Mouse (Mus musculus): ENCODE measurements around the gene Papolg. TPM values are rescaled to one million over a fixed set of nuclear protein-coding genes. Genes with fewer than 3 reads are reported as not detected.
"Not testable (repeated sequence)": the region's sequence is repeated elsewhere in the genome, so short reads cannot be mapped to it uniquely, and the experiment has no call there.

The Papolg gene
- total and polyA plus RNA-seq, 3 experiments, result 13.3 to 23.0 (median 15.3) TPM

GRCm38 (mm10) chr11:23928146-23928545 lies 33.1 kb upstream of the Papolg start:
- peak overlapping the region; percentile 22 for H3K4me2 ChIP-seq (ENCODE audit: insufficient read depth, low read depth, poor library complexity, severe bottlenecking)
- H3K27me3 ChIP-seq (replicated peaks); H3K79me2 ChIP-seq (replicated peaks; ENCODE audit: control insufficient read depth, extremely low read depth, insufficient read depth, poor library complexity, severe bottlenecking); DNase-seq (ENCODE audit: extremely low read depth); H3K9ac ChIP-seq (ENCODE audit: insufficient read depth, low read depth); H3K9me3 ChIP-seq (replicated peaks; ENCODE audit: low read length); in situ Hi-C loops (cut with MboI; ENCODE audit: low pct_ligation_motif_present, low pct_unique_long_range_greater_than_20kb, low sequenced_read_pairs); dilution Hi-C loops (cut with MboI; ENCODE audit: extremely low pct_ligation_motif_present, extremely low pct_unique_long_range_greater_than_20kb, low sequenced_read_pairs); H3K27ac ChIP-seq (ENCODE audit: insufficient read depth, low read depth); H3K4me3 ChIP-seq (replicated peaks in 1 of 3; ENCODE audit: low read depth in 2 of 3, low read length in 2 of 3, poor library complexity in 1 of 3); H3K36me3 ChIP-seq (replicated peaks in 1 of 2; ENCODE audit: control insufficient read depth in 1 of 2, insufficient read depth in 1 of 2, low read length in 1 of 2); H3K4me1 ChIP-seq (ENCODE audit: control insufficient read depth in 1 of 2, insufficient read depth in 2 of 2): not testable (repeated sequence)
- 0 out of 2 replicates have a peak, but pooled peaks have one; percentile 8 for TF ChIP-seq CHD2 (IDR thresholded peaks at IDR 0.05; ENCODE audit: low read length)

- in situ Hi-C loops (cut with MboI; ENCODE audit: low pct_ligation_motif_present, low pct_unique_long_range_greater_than_20kb, low sequenced_read_pairs), result no loop called here
These were observed 32.6 kb upstream of the Papolg start for GRCm38 (mm10) chr11:23927643-23928042.

GRCm38 (mm10) chr11:23913824-23914223 lies 18.8 kb upstream of the Papolg start:
- DNase-seq (ENCODE audit: extremely low read depth); H3K79me2 ChIP-seq (replicated peaks; ENCODE audit: control insufficient read depth, extremely low read depth, insufficient read depth, poor library complexity, severe bottlenecking); H3K36me3 ChIP-seq (replicated peaks in 1 of 2; ENCODE audit: control insufficient read depth in 1 of 2, insufficient read depth in 1 of 2, low read length in 1 of 2); dilution Hi-C loops (cut with MboI; ENCODE audit: extremely low pct_ligation_motif_present, extremely low pct_unique_long_range_greater_than_20kb, low sequenced_read_pairs); H3K9ac ChIP-seq (ENCODE audit: insufficient read depth, low read depth); H3K9me3 ChIP-seq (replicated peaks; ENCODE audit: low read length); H3K27ac ChIP-seq (ENCODE audit: insufficient read depth, low read depth); H3K4me3 ChIP-seq (replicated peaks in 1 of 3; ENCODE audit: low read depth in 2 of 3, low read length in 2 of 3, poor library complexity in 1 of 3); in situ Hi-C loops (cut with MboI; ENCODE audit: low pct_ligation_motif_present, low pct_unique_long_range_greater_than_20kb, low sequenced_read_pairs); H3K4me1 ChIP-seq (ENCODE audit: control insufficient read depth in 1 of 2, insufficient read depth in 2 of 2); H3K27me3 ChIP-seq (replicated peaks): not testable (repeated sequence)
- 0 out of 2 replicates have a peak, but pooled peaks have one; percentile 34 for TF ChIP-seq JUN (IDR thresholded peaks at IDR 0.05; ENCODE audit: insufficient read depth, low read depth, low read length)
- peak; percentile 70; the same call in 1 of the 2 replicates for TF ChIP-seq MEF2A (IDR thresholded peaks at IDR 0.05; ENCODE audit: borderline replicate concordance, low read depth, low read length)
- H3K4me2 ChIP-seq (ENCODE audit: insufficient read depth, low read depth, poor library complexity, severe bottlenecking), result peak overlapping the region; percentile 9; the same call in 1 of the 2 replicates

More at GRCm38 (mm10) chr11:23927643-23928042, 32.6 kb upstream of the Papolg start:
- Histone ChIP-seq H3K9ac (ENCODE audit: insufficient read depth, low read depth) (no peak overlapping the region), H3K4me3 (replicated peaks in 1 of 3; ENCODE audit: low read depth in 2 of 3, low read length in 2 of 3, poor library complexity in 1 of 3) (no peak overlapping the region), H3K27me3 (replicated peaks) (no peaks in the 10 kb centered on the region), H3K36me3 (replicated peaks in 1 of 2; ENCODE audit: control insufficient read depth in 1 of 2, insufficient read depth in 1 of 2, low read length in 1 of 2) (no peaks in the 10 kb centered on the region), H3K4me2 (ENCODE audit: insufficient read depth, low read depth, poor library complexity, severe bottlenecking) (peak overlapping the region; percentile 22; the same call in 1 of the 2 replicates), H3K9me3 (replicated peaks; ENCODE audit: low read length) (no peaks in the 10 kb centered on the region), H3K79me2 (replicated peaks; ENCODE audit: control insufficient read depth, extremely low read depth, insufficient read depth, poor library complexity, severe bottlenecking) (no peaks in the 10 kb centered on the region), H3K4me1 (ENCODE audit: control insufficient read depth in 1 of 2, insufficient read depth in 2 of 2) (peaks cover 0 to 4% of the 10 kb centered on the region in 2 experiments; a peak in 1 of 4 replicates), H3K27ac (ENCODE audit: insufficient read depth, low read depth) (no peak overlapping the region)
- dilution Hi-C loops (cut with MboI; ENCODE audit: extremely low pct_ligation_motif_present, extremely low pct_unique_long_range_greater_than_20kb, low sequenced_read_pairs), result no loop called here
- TF ChIP-seq ZMIZ1 (IDR thresholded peaks at IDR 0.05; ENCODE audit: low read depth, low read length), result no peak
- no peak for TF ChIP-seq ETS1 (conservative IDR thresholded peaks at IDR 0.05; ENCODE audit: low read depth, low read length)
- no peak for DNase-seq (ENCODE audit: extremely low read depth)

- H3K9ac ChIP-seq (ENCODE audit: insufficient read depth, low read depth), result no peak overlapping the region
- no peaks in the 10 kb centered on the region for H3K9me3 ChIP-seq (replicated peaks; ENCODE audit: low read length)
- in situ Hi-C loops (cut with MboI; ENCODE audit: low pct_ligation_motif_present, low pct_unique_long_range_greater_than_20kb, low sequenced_read_pairs) (loop anchor here (5.0 kb wide), 1 partner anchor 33 kb away; no protein-coding TSS in a partner anchor), dilution Hi-C loops (cut with MboI; ENCODE audit: extremely low pct_ligation_motif_present, extremely low pct_unique_long_range_greater_than_20kb, low sequenced_read_pairs) (no loop called here)
- peaks cover 3 to 5% of the 10 kb centered on the region in 2 experiments; a peak in 3 of 4 replicates for H3K4me1 ChIP-seq (ENCODE audit: control insufficient read depth in 1 of 2, insufficient read depth in 2 of 2)
- no peaks in the 10 kb centered on the region for H3K27me3 ChIP-seq (replicated peaks)
- TF ChIP-seq NRF1 (IDR thresholded peaks at IDR 0.05; ENCODE audit: low read depth, low read length) (0 out of 2 replicates have a peak, but pooled peaks have one; percentile 37), MXI1 (IDR thresholded peaks at IDR 0.05; ENCODE audit: low read depth, low read length) (no peak)
- no peaks in the 10 kb centered on the region for H3K79me2 ChIP-seq (replicated peaks; ENCODE audit: control insufficient read depth, extremely low read depth, insufficient read depth, poor library complexity, severe bottlenecking)
- H3K4me3 ChIP-seq (replicated peaks in 1 of 3; ENCODE audit: low read depth in 2 of 3, low read length in 2 of 3, poor library complexity in 1 of 3), result no peak overlapping the region
- no peak for DNase-seq (ENCODE audit: extremely low read depth)
- no peak overlapping the region for H3K4me2 ChIP-seq (ENCODE audit: insufficient read depth, low read depth, poor library complexity, severe bottlenecking)
- no peaks in the 10 kb centered on the region for H3K36me3 ChIP-seq (replicated peaks in 1 of 2; ENCODE audit: control insufficient read depth in 1 of 2, insufficient read depth in 1 of 2, low read length in 1 of 2)
- H3K27ac ChIP-seq (ENCODE audit: insufficient read depth, low read depth), result no peak overlapping the region
These were observed 8.9 kb upstream of the Papolg start for GRCm38 (mm10) chr11:23903909-23904308.
